Mouse (Mus musculus) lung, adult 2 months (tissue): Measurements from ENCODE around the gene Rbp4. TPM values are rescaled to one million over a fixed set of nuclear protein-coding genes. Genes with fewer than 3 reads are reported as not detected.
A peak's percentile ranks its signal among the peaks of the same experiment; 100 is the strongest.

Source experiments
- DNase-seq: peaks from one replicate; pipeline ENCODE4 v3.0.0; 2022
- H3K4me1 ChIP-seq: fragments of 200-500 bp; 2 replicates; pipeline ENCODE4 v1.6.1; 2011; ENCODE audit warnings: low read length; ENCODE audit not compliant: control insufficient read depth, insufficient read depth
- H3K4me3 ChIP-seq: fragments of 200-500 bp; replicated peaks from 2 replicates; pipeline ENCODE3; 2011; ENCODE audit warnings: low read depth, mild to moderate bottlenecking, control low read depth, low read length; ENCODE audit errors: extremely low read depth
- CTCF ChIP-seq: fragments of 200-500 bp; IDR thresholded peaks from 2 replicates; pipeline ENCODE4 v1.5.1; 2011; ENCODE audit warnings: mild to moderate bottlenecking, low read length, control low read depth; ENCODE audit not compliant: insufficient read depth
- POLR2A ChIP-seq: fragments of 200-500 bp; IDR thresholded peaks from 2 replicates; pipeline ENCODE4 v1.6.1; 2011; ENCODE audit warnings: low read depth, mild to moderate bottlenecking, control low read depth, low read length, borderline replicate concordance; ENCODE audit errors: extremely low read depth
- WGBS: fragments of 180-500 bp; shearing (Covaris S2); methylation state at CpG from one replicate; pipeline ENCODE4 v1.1.7; 2018; 5-methylcytosine and 5-hydroxymethylcytosine counted together
- polyA plus RNA-seq: library from polyadenylated mRNA; depleted of rRNA; stranded (reverse); fragments of >200 nt; gene quantifications from 2 replicates; pipeline ENCODE4 v1.2.3, GENCODE M21; 2012; rRNA removed

Rbp4 gene
- 38.3 and 40.4 TPM in 2 replicates for polyA plus RNA-seq

DNA sequence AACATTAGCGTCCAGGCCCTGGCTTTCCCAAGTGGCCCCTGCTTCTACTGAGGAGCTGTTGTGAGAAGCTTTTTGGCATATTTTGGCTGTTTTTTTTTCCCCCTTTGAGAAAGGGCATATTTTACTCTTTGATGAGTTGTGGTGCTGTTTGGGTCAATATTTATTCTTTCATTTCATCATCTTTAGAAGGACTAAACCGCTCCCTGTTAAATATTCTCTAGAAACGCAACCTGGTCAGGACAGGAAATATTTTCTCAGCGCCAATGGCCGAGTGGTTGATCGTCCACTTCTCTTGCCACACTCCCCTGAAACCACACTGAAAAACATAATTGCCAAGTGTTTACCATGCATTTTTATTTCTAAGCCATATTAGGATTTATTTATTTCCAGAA, at the start of gene Rbp4:
Rbp4 (minus strand) TSS at position 63 of the 392 bp plus-strand sequence.
- 44% methylated on average over 6 of the region's 6 CpGs for WGBS
- no peak for DNase-seq
- TF ChIP-seq CTCF (no peak), POLR2A (no peak)
- Histone ChIP-seq H3K4me3 (peak within 1 kb of the TSS; percentile 46), H3K4me1 (no peaks in the 10 kb centered on the region)

DNA sequence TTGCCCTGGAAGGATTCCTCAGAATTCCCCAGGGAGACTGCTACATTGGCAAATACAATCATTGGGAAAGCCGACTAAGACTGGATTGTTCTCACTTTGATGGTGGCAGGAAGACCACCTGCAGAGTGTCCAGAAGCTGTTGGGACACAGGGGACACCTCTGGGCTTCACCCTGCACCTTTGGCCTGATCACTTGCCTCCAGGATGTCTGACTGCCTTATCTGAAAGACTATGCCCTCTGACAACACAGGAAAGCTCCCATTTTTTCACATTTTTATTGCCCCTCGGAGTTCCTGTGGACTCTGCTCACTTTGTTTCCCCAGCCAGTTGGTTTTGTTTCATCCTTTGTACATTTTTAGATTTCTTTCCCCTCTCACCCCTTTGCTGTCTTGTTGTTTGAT, 39.6 kb upstream of the Rbp4 start:
- TF ChIP-seq CTCF, result no peak
- no peak for TF ChIP-seq POLR2A
- no peak for DNase-seq
- H3K4me1 ChIP-seq, result no peaks in the 10 kb centered on the region
- WGBS, result 34% methylated on average over 2 of the region's 2 CpGs
- H3K4me3 ChIP-seq, result no peak overlapping the region

DNA sequence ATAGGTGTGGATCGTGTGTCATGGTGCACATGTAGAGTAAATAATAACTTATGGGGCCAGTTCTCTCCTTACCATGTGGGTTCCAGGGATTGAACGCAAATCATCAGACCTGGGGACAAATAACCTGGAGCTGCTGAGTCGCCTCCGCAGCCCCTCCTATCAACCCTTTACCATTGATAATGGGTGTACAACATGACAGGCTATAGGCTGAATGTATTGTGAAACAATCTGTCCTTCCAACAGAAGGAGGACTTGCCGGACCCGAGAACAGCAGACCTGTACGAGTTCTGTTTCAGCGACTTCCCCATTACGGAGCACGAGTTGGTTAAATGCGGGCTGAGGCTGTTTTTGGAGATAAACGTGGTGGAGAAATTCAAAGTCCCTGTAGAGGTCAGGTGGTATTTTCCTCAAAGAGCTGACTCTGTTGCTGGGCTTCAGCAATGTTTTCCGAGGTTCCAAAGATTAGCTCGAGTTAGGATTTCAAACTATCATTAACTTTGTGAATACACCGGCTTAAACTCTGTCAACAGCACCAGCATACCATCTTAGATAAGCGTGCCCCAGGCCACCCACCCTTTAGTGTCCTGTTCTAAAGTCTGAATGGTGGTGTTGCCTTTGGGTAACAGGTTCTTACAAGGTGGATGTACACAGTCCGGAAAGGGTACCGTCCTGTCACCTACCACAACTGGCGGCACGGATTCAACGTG, 36.7 kb upstream of the Rbp4 start:
- TF ChIP-seq CTCF (no peak), POLR2A (no peak)
- DNase-seq, result no peak
- H3K4me1 ChIP-seq, result no peaks in the 10 kb centered on the region
- no peak overlapping the region for H3K4me3 ChIP-seq
- WGBS, result 77% methylated on average over 21 of the region's 21 CpGs

DNA sequence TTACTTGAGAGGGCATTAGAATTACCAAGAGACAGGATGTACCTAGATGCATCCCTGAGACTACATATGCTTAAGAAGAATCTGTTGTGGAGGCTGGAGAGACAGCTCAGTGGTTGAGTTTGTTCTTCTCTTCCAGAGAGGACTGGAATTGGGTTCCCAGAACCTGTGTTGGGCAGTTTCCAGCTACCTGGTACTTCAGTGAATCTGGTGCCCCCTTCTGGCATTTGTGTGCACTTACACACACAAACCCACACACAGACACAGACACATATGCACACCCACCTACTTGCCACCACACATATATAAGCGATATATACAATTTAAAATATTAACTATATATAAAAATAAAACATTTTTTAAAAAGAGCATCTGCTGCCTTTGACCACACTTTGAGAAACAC, 31.2 kb upstream of the Rbp4 start:
- no peak for TF ChIP-seq POLR2A
- TF ChIP-seq CTCF, result no peak
- Histone ChIP-seq H3K4me1 (no peaks in the 10 kb centered on the region), H3K4me3 (no peak overlapping the region)
- DNase-seq, result no peak
- 100% methylated on average over 1 of the region's 1 CpGs for WGBS

DNA sequence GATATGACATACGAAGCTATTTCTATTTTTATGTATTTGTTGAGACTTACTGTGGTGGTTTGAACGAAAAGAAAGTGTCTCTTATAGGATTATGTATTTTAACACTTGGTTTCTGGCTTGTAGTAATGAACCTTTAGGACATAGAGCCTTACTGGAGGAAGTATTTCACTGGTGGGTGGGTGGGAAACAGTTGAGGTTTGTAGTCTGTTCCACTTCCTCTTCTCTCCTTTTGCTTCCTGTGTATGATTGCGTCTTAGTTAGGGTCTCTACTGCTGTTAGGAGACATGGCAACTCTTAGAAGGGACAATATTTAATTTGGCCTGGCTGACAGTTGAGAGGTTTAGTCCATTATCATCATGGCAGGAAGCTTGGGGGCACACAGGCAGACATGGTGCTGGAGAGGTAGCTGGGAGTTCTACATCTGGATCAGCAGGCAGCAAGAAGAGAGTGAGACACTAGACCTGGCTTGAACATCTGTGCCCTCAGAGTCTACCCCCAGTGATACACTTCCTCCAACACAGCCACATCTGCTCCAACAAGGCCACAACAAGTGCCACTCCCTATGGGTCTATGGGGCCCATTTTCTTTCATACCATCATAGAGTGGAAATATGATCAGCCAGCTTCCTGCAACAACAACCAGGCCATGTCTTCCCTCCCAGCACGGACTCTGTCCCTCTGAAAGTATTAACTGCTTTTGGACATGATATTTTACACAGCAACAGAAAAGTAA, 18.6 kb upstream of the Rbp4 start:
- DNase-seq, result no peak
- TF ChIP-seq CTCF (no peak), POLR2A (no peak)
- Histone ChIP-seq H3K4me1 (no peaks in the 10 kb centered on the region), H3K4me3 (no peak overlapping the region)
- 46% methylated on average over 4 of the region's 4 CpGs for WGBS

DNA sequence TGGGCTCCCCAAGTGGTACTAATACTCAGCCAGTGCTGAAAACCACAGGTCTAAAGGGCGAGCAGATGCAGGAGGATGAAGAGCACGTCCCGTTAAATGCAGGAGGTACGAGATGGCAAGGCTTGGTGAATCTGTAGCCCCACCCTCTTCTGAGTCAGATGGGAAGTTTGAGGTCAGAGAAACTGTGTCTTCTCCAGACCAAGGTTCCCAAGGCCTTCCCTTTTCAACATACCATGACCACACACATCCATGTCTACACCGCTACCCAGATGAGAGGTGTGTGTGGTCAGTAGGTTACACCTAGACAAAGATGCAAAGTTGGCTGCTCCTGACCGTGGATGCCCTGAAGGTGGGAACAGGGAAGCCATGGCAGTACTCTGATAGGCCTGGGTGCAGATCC, 9.7 kb upstream of the Rbp4 start:
- DNase-seq, result no peak
- Histone ChIP-seq H3K4me3 (no peak overlapping the region), H3K4me1 (no peaks in the 10 kb centered on the region)
- WGBS, result 74% methylated on average over 6 of the region's 6 CpGs
- TF ChIP-seq CTCF (no peak), POLR2A (no peak)

DNA sequence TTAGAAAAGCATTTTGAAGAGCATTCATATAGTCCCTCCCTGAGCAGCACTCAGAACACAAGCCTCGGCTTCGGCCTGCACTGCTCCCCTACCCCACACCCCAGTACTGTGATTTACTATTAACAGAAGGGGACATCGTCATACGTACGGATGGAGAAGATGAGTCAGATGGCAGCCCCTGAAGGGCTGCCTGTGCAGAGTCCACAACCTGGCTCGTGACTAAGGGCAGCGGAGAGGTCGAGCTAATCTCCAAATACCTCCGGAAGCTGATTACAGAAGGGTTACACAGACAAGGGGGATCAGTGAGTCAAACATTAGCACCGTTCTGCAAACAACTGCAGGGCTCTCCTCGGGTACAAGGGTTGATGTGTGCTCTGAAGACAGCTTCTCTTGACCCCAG, 8.9 kb upstream of the Rbp4 start:
- H3K4me1 ChIP-seq, result no peaks in the 10 kb centered on the region
- TF ChIP-seq CTCF (no peak), POLR2A (no peak)
- no peak for DNase-seq
- WGBS, result 38% methylated on average over 11 of the region's 11 CpGs
- no peak overlapping the region for H3K4me3 ChIP-seq

DNA sequence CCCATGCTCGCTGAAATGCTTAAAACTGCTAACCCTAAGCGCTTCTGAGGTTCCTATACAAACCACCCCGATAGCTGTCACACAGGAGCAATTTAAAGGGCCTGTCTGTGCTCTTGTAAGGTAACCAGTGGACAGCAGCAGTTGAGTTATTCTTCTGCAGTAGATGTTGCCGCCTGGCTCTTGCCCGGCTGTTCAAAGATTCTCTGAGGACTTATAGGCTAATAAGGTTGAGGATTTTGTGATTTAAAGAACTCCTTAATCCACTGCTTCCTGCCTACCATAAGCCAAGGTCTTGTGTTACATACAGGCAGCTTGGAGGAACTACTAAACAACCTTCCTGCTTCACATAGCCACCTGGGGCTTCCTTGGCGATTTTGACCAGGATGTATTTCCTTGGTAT, 7.4 kb upstream of the Rbp4 start, which contains the start of gene Pde6c:
Pde6c (plus strand) TSS at position 301 of the 400 bp plus-strand sequence.
- 81% methylated on average over 6 of the region's 6 CpGs for WGBS
- TF ChIP-seq CTCF, result no peak
- no peak for TF ChIP-seq POLR2A
- Histone ChIP-seq H3K4me3 (no peak within 1 kb of the TSS), H3K4me1 (no peaks in the 10 kb centered on the region)
- DNase-seq, result no peak

DNA sequence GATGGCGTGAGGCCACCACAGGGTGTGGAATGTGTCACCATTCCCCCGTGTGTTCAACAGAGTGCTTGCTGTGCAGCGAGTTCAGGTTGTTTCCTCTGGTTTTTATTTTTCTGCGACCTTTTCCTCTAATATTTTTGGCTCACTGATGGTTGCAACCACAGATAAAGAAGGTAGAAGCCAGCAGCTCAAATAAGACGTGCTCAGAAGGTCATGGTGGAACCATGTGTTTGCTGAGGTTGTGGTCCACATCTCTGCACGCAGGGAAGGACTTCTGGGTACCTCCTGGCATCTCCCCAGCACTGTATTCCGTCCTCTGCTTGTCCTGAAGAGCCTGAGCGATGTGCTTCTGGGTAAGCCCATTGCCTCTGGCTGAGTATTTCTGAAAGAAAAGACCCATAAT, 1.6 kb upstream of the Rbp4 start:
- WGBS, result 61% methylated on average over 8 of the region's 8 CpGs
- H3K4me3 ChIP-seq, result no peak overlapping the region
- no peak for DNase-seq
- TF ChIP-seq POLR2A (no peak), CTCF (no peak)
- no peaks in the 10 kb centered on the region for H3K4me1 ChIP-seq
